Mouse (Mus musculus) heart, adult 18-20 months (tissue): ENCODE results near the gene Sertad1. TPM values are rescaled to one million over a fixed set of nuclear protein-coding genes. Genes with fewer than 3 reads are reported as not detected.
A peak's percentile ranks its signal among the peaks of the same experiment; 100 is the strongest.
"Not testable (repeated sequence)": the region's sequence is repeated elsewhere in the genome, so short reads cannot be mapped to it uniquely, and the experiment has no call there.

Experiments used
- DNase-seq, 2 experiments: peaks; one replicate each; pipeline ENCODE4 v3.0.0; 2021 to 2022; ENCODE audit warnings: mixed read lengths in 1 of 2
- total RNA-seq, 2 experiments: library from RNA; stranded (reverse); gene quantifications; 2 replicates each; pipeline ENCODE4 v1.2.3; 2021

Sertad1 gene
- total RNA-seq, 2 experiments from 2014 or later = 8.0 to 9.3 TPM

- peak; percentile 99 for DNase-seq
Observed at GRCm38 (mm10) chr7:27473156-27473834, 13.4 kb upstream of the Sertad1 start, which contains the start of gene Sertad3. TSS of gene Sertad3 (plus strand) at chr7:27473768.

GRCm38 (mm10) chr7:27473835-27474489 lies 12.7 kb upstream of the Sertad1 start:
- no peak for DNase-seq

GRCm38 (mm10) chr7:27474490-27474954 lies 12.2 kb upstream of the Sertad1 start:
- DNase-seq = peak; percentile 98 to 99

- no peak for DNase-seq
Observed at GRCm38 (mm10) chr7:27475596-27475995, 11.1 kb upstream of the Sertad1 start.

GRCm38 (mm10) chr7:27476098-27476635 lies 10.5 kb upstream of the Sertad1 start:
- DNase-seq = no peak

- no peak for DNase-seq
Observed at GRCm38 (mm10) chr7:27478561-27478960, 8.1 kb upstream of the Sertad1 start.

- DNase-seq = no peak
Observed at GRCm38 (mm10) chr7:27479750-27480149, 7.0 kb upstream of the Sertad1 start.

GRCm38 (mm10) chr7:27480506-27480905 lies 6.2 kb upstream of the Sertad1 start:
- DNase-seq = no peak

GRCm38 (mm10) chr7:27480927-27481626 lies 5.6 kb upstream of the Sertad1 start:
- no peak for DNase-seq

GRCm38 (mm10) chr7:27481627-27481969 lies 5.1 kb upstream of the Sertad1 start:
- peak; percentile 91 to 96 for DNase-seq

- DNase-seq = no peak
Observed at GRCm38 (mm10) chr7:27483860-27484259, 2.9 kb upstream of the Sertad1 start.

- DNase-seq = peak in 1 of 2 experiments; percentile 68
Observed at GRCm38 (mm10) chr7:27486102-27486769, 474 bp upstream of the Sertad1 start.

- peak; percentile 69 to 71 for DNase-seq
Observed at GRCm38 (mm10) chr7:27487740-27488268, 1.1 kb downstream of the Sertad1 start.

- no peak for DNase-seq
Observed at GRCm38 (mm10) chr7:27489270-27489869, 2.7 kb downstream of the Sertad1 start.

GRCm38 (mm10) chr7:27490227-27490542 lies 3.5 kb downstream of the Sertad1 start:
- DNase-seq = no peak

- DNase-seq = peak; percentile 95 to 97
Observed at GRCm38 (mm10) chr7:27490543-27491329, 4.0 kb downstream of the Sertad1 start.

- DNase-seq = no peak
Observed at GRCm38 (mm10) chr7:27491856-27492255, 5.1 kb downstream of the Sertad1 start.

- DNase-seq = no peak
Observed at GRCm38 (mm10) chr7:27493022-27493421, 6.3 kb downstream of the Sertad1 start.

- DNase-seq = no peak
Observed at GRCm38 (mm10) chr7:27493450-27493849, 6.7 kb downstream of the Sertad1 start.

- DNase-seq = not testable (repeated sequence)
Observed at GRCm38 (mm10) chr7:27494659-27495367, 8.1 kb downstream of the Sertad1 start.
